Mouse (Mus musculus) erythroblast, embryonic 14.5 days (primary cell): ENCODE results near the gene Mapk8ip3.

ENCODE experiments used
- GATA1 ChIP-seq: IDR thresholded peaks from 2 replicates; pipeline ENCODE4 v1.6.1; 2012; ENCODE audit warnings: low read length, inconsistent platforms, mixed read lengths
- TAL1 ChIP-seq: IDR thresholded peaks from 3 replicates; pipeline ENCODE4 v1.6.1; 2012; ENCODE audit warnings: low read length, inconsistent platforms, mixed read lengths

GRCm38 (mm10) chr17:24865776-24866175 is 71.0 kb downstream of the Mapk8ip3 start, which contains the start of gene Igfals:
- no peak for TF ChIP-seq GATA1
- no peak for TF ChIP-seq TAL1
